Mouse (Mus musculus): ENCODE measurements around the gene Zbtb1. TPM values are rescaled to one million over a fixed set of nuclear protein-coding genes. Genes with fewer than 3 reads are reported as not detected.

Gene Zbtb1
- polyA plus RNA-seq, 1 experiment from 2014 or later, result 4.3 TPM

DNA sequence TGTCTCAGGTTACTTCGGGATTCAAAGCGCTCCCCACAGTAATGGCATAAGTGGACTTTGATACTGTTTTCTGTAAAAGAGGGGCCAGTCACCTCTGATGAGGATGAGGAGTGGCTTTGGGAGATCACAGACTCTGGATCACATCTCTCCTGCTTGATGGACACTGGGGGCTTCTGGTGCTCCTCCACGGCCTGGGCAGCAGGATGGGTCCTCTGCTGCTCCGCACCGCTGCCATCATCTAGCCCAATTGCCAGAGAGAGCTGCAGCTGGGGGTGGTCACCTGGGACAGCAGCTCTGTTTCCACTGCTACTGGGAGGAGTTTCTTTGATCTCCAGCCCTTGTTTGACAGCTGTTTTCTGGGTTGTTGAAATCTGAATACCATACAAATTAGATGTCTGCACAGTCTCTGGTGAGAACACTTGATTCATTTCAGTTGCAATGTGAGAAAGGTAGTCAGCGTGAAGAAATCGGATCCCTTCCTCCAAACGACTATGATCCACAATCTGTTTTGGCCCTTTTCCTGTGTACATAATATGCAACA lies 20.3 kb upstream of the Zbtb1 start:
- H3K36me3 ChIP-seq, result peaks cover 46% of the 10 kb centered on the region
- no peak overlapping the region for H3K4me3 ChIP-seq (replicated peaks)
- no peaks in the 10 kb centered on the region for H3K4me1 ChIP-seq (replicated peaks)
- ATAC-seq (ENCODE audit: low read depth), result no peak
- no peaks in the 10 kb centered on the region for H3K27me3 ChIP-seq
- no peak overlapping the region for H3K9ac ChIP-seq
- no peak overlapping the region for H3K27ac ChIP-seq
- no peak for DNase-seq
- 87% methylated on average over 8 of the region's 8 CpGs for WGBS (ENCODE audit: insufficient replicate concordance)
- no peaks in the 10 kb centered on the region for H3K9me3 ChIP-seq (replicated peaks)
- H3K4me2 ChIP-seq, result no peak overlapping the region

DNA sequence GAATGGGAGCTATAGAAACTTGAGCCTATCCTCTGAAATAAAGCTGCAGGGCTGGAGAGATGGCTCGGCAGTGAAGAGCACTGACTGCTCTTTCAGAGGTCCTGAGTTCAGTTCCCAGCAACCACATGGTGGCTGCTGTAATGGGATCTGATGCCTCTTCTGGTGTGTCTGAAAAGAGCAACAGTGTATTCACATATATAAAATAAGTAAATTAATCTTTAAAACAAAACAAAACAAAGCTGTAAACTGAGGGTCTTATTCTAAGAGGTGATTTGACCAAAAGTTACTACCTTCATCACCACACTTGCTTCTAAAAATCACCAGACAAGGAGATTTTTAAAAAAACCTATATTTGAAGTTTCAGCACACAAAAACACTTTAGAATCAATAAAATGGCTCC lies 9.2 kb upstream of the Zbtb1 start:
- DNase-seq (no peak), ATAC-seq (ENCODE audit: low read depth) (no peak)
- H3K4me3 ChIP-seq (replicated peaks), result no peak overlapping the region
- no peak overlapping the region for H3K4me2 ChIP-seq
- H3K36me3 ChIP-seq, result peaks cover 8% of the 10 kb centered on the region
- H3K27me3 ChIP-seq, result no peaks in the 10 kb centered on the region
- WGBS (ENCODE audit: insufficient replicate concordance), result 67% methylated on average over 1 of the region's 1 CpGs
- no peaks in the 10 kb centered on the region for H3K9me3 ChIP-seq (replicated peaks)
- H3K9ac ChIP-seq, result no peak overlapping the region
- peaks cover 55% of the 10 kb centered on the region for H3K4me1 ChIP-seq (replicated peaks)
- H3K27ac ChIP-seq, result peak overlapping the region; percentile 37; the same call in 1 of the 2 replicates

DNA sequence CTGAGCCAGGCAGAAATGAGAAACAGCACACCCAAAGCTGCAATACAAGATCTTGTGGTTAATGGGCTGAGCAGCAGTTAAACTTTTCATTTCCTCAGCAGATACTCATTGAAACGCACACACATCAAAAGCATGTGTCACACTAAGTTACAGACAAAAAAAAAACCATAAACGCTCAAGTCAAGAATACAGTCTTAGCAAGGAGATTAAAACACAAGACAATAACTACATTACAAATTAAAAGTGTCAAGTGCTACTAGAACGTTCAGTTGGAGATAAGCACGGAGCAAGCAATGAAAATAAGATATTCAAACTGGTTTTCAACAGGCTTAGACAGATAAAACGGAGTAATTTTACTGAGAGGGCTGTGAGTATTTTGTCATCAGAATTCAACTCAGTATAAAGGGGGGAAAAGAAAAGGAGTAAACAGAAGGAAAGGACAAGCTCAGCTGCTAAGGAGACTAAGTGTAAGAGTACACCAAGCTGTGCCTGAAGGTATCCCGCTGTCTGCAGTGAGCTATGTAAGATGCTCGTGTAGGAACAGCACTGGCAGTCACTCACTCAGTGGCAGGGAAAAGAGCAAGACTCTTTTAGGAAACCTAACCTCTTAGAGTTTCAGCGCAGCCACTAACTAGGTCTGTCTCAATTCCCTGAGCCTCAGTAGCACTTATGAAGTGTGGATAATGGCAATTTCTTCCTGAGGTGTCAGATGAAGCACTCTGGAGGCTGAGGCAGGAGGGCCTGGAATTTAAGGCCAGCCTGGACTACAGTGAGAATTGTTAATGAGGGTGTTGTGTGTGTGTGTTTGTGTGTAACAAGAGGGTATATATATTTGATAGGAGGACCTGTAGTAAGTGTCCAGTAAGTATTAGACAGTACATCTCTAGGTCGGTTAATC lies 8.4 kb upstream of the Zbtb1 start:
- Histone ChIP-seq H3K27ac (peak overlapping the region; percentile 87), H3K9me3 (replicated peaks) (no peaks in the 10 kb centered on the region), H3K27me3 (no peaks in the 10 kb centered on the region), H3K36me3 (peaks cover 8% of the 10 kb centered on the region), H3K4me3 (replicated peaks) (no peak overlapping the region), H3K4me1 (replicated peaks) (peaks cover 63% of the 10 kb centered on the region), H3K9ac (peak overlapping the region; percentile 59), H3K4me2 (peak overlapping the region; percentile 40)
- ATAC-seq (ENCODE audit: low read depth) (peak; percentile 71), DNase-seq (no peak)
- 17% methylated on average over 9 of the region's 9 CpGs for WGBS (ENCODE audit: insufficient replicate concordance)

DNA sequence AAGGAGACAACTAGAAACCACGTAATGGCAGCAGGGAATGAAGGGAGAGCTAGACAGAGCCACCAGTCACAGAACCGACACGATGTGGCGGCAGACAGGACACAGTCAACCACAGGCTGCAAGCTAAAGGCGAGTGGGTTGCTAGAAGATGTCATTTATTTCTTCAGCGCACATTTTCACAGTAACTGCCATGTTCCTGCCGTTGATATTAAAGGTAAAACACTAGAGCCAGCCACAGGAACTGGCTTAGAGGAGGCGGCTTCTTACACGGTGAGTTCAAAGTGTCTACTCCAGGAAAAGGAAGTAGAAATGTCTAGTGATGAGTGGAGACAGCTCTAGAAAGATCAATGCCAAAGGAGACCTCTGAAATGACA lies 7.8 kb upstream of the Zbtb1 start:
- Histone ChIP-seq H3K27me3 (no peaks in the 10 kb centered on the region), H3K36me3 (peaks cover 7% of the 10 kb centered on the region), H3K4me2 (peak overlapping the region; percentile 40), H3K27ac (peak overlapping the region; percentile 87), H3K4me1 (replicated peaks) (peaks cover 69% of the 10 kb centered on the region), H3K9ac (peak overlapping the region; percentile 59), H3K9me3 (replicated peaks) (no peaks in the 10 kb centered on the region), H3K4me3 (replicated peaks) (no peak overlapping the region)
- DNase-seq, result no peak
- 20% methylated on average over 9 of the region's 9 CpGs for WGBS (ENCODE audit: insufficient replicate concordance)
- peak; percentile 16; the same call in 1 of the 2 replicates for ATAC-seq (ENCODE audit: low read depth)

DNA sequence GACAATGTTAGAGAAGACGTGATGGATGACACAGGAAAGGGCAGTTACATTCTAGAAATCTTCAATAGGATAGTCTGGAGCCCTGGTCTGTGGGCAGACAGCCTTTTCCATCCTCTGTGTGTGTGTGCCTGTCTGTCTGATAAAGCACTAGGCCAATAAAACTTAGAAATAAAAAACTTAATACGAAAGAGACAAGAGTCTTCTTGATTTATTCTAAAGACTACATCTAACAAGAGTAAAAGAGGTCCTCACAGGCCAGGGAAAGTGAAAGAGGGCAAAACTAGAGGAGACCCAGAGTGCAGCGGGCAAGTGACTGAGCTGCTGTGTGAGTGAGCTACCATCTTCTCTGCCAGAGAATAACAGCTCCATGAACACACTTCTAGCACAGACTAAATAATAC lies 3.8 kb upstream of the Zbtb1 start:
- ATAC-seq (ENCODE audit: low read depth), result no peak
- WGBS (ENCODE audit: insufficient replicate concordance), result 63% methylated on average over 3 of the region's 3 CpGs

DNA sequence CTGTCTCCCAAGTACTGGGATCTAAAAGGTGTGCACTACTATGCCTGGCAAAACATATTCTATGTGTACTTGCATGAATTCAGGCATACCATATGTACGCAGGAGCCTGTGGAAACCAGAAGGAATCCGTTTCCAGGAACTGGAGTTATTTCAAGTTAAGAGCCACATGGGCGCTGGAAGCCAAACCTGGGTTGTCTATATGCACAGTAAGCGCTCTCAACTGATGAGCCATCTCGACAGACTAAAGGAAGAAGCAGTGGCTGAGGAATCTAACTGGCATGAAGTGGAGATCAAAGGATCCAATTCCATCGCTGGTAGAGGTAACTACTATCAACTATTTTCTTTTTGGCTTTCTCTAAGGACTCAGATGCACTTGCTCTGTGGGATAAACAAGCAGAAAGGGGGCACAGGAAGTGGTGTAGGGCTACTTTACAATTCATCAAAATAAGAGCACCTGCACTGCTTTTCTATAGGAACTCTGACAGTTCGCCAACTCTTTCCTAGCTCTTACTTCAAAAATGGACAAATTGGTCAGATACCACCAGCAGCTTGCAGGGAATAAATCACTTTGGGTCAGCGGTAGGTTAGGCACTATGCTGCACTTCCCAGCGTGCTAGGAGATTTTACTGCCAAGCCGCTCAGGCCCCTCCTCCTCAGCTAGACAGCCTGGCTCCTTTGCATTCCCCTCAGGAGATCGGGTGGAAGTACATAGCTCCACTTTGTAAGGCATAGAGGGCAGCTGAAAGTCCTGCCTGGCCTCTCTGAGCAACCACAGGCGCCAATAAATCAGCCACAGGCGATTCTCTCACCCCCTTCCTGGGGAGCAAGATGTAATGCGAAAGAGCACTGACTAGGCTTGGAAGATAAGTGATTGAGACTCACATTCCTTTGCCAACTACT lies 2.7 kb upstream of the Zbtb1 start:
- ATAC-seq (ENCODE audit: low read depth), result no peak
- DNase-seq, result no peak
- H3K4me1 ChIP-seq (replicated peaks), result peaks cover 72% of the 10 kb centered on the region
- 18% methylated on average over 14 of the region's 14 CpGs for WGBS (ENCODE audit: insufficient replicate concordance)
- peaks cover 2% of the 10 kb centered on the region; the same call in 1 of the 2 replicates for H3K36me3 ChIP-seq
- peak overlapping the region; percentile 98 for H3K9ac ChIP-seq
- peak overlapping the region; percentile 91 for H3K4me3 ChIP-seq (replicated peaks)
- peak overlapping the region; percentile 89 for H3K4me2 ChIP-seq
- H3K9me3 ChIP-seq (replicated peaks), result no peaks in the 10 kb centered on the region
- H3K27me3 ChIP-seq, result no peaks in the 10 kb centered on the region
- H3K27ac ChIP-seq, result peak overlapping the region; percentile 97

More for the DNA sequence above, 3.8 kb upstream of the Zbtb1 start:
- peaks cover 2% of the 10 kb centered on the region; the same call in 1 of the 2 replicates for H3K36me3 ChIP-seq
- H3K9me3 ChIP-seq (replicated peaks), result no peaks in the 10 kb centered on the region
- H3K4me1 ChIP-seq (replicated peaks), result peaks cover 73% of the 10 kb centered on the region
- H3K27me3 ChIP-seq, result no peaks in the 10 kb centered on the region
- DNase-seq, result no peak
- H3K9ac ChIP-seq, result no peak overlapping the region
- H3K4me2 ChIP-seq, result no peak overlapping the region
- no peak overlapping the region; the same call in 1 of the 2 replicates for H3K4me3 ChIP-seq (replicated peaks)
- H3K27ac ChIP-seq, result peak overlapping the region; percentile 15

DNA sequence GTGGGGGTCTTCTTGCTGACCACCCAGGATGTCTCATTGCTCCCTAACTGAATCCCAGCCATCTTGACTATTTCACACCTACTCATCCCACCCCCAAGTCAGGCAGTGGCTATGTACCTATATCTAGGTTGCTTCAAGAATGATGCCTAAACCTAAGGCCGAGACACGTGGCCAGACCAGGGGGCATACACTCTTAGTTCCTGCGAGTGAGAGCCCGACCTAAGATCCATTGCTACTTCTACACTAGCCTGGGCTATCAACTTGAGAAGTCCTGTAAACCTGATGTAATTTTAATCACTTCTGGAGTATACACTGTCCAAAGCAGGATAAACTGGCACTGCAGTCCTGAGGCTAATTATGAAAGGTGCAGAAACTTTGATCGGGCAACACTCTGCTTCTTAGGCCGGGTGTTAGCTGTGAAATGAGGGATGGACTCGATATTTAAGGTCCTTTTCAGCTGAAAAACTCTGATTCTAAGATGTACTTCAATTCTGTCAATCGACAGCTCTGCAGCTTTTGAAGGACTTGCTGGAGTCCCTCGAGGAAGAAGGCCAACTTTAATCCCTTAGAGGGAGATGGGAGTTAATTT lies 1.8 kb upstream of the Zbtb1 start:
- 8% methylated on average over 9 of the region's 9 CpGs for WGBS (ENCODE audit: insufficient replicate concordance)
- Histone ChIP-seq H3K36me3 (peaks cover 2% of the 10 kb centered on the region; the same call in 1 of the 2 replicates), H3K4me2 (peak overlapping the region; percentile 89), H3K27ac (peak overlapping the region; percentile 97), H3K27me3 (no peaks in the 10 kb centered on the region), H3K9ac (peak overlapping the region; percentile 98), H3K4me3 (replicated peaks) (peak overlapping the region; percentile 91), H3K9me3 (replicated peaks) (no peaks in the 10 kb centered on the region), H3K4me1 (replicated peaks) (peaks cover 71% of the 10 kb centered on the region)
- DNase-seq (no peak), ATAC-seq (ENCODE audit: low read depth) (no peak)

DNA sequence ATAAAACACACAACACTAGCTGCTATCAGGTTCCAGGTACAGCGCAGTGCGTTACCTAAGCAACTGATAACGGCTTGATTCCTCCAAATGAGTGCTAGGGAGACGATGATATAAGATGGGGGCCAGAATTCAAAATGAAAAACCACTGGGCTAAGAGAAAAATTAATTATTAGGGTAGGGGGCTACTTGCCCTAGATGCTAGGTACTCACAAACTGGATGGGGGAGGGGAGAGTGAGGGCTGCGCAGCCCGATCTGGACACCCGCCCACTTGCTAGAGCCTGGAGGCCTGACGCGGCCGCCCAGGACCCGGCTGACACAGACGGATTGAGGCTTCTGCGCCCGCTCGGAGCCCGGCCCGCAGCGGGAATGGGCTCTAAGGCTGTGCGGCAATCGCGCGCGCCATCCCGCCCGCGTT lies 1.3 kb upstream of the Zbtb1 start:
- H3K9me3 ChIP-seq (replicated peaks), result no peaks in the 10 kb centered on the region
- DNase-seq, result no peak
- H3K4me2 ChIP-seq, result peak overlapping the region; percentile 89
- no peaks in the 10 kb centered on the region for H3K27me3 ChIP-seq
- H3K4me1 ChIP-seq (replicated peaks), result peaks cover 70% of the 10 kb centered on the region
- H3K36me3 ChIP-seq, result peaks cover under 1% of the 10 kb centered on the region; the same call in 1 of the 2 replicates
- peak; percentile 45 for ATAC-seq (ENCODE audit: low read depth)
- H3K27ac ChIP-seq, result peak overlapping the region; percentile 97
- WGBS (ENCODE audit: insufficient replicate concordance), result under 1% methylated on average over 26 of the region's 26 CpGs
- peak overlapping the region; percentile 98 for H3K9ac ChIP-seq
- peak overlapping the region; percentile 91 for H3K4me3 ChIP-seq (replicated peaks)

DNA sequence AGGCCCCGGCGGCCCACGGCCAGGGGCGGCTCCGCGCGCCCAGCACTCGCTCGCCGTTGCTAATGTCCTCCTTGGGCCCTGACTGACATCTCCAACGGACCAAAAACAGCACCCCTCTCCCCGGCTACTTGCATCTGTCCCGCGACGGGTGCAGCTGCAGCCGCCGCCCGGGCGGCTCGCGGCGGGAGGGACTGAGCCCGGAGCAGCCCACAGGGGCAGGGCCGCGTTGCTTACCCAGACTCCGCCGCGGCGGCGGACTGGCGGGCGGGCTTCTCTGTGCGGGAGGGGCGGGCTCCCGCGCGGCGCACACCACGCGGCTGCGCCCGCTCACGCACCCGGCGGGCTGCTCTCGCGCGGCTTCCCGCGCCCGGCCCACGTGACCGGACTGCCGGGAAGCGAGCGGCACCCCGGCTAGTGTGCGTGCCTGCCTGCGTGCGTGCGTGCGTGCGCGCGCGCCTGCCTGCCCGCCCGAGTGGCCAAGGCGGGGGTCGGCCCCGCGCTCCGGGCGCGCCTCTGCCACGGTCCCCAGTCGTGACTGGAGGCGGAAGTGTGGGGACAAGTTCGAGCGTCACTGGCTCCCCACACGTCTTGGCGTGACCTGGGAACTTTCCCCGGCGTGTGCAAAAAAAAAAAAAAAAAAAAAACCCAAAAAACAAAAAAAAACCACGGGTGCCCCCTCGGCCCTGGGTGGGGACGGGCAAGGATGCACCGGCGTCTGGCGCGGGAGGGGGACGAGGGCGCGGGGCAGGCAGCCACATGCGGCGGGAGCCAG lies 674 bp upstream of the Zbtb1 start, which contains the start of gene Zbtb25:
TSS of gene Zbtb25 (minus strand) at position 397 of the 772 bp plus-strand sequence.
- ATAC-seq (ENCODE audit: low read depth) (peak; percentile 75), DNase-seq (peak; percentile 77)
- Histone ChIP-seq H3K4me1 (replicated peaks) (peaks cover 70% of the 10 kb centered on the region), H3K9ac (peak within 1 kb of the TSS; percentile 98), H3K9me3 (replicated peaks) (no peaks in the 10 kb centered on the region), H3K27me3 (no peaks in the 10 kb centered on the region), H3K27ac (peak within 1 kb of the TSS; percentile 97), H3K36me3 (no peaks in the 10 kb centered on the region), H3K4me2 (peak within 1 kb of the TSS; percentile 89), H3K4me3 (replicated peaks) (peak within 1 kb of the TSS; percentile 91)
- under 1% methylated on average over 95 of the region's 96 CpGs for WGBS (ENCODE audit: insufficient replicate concordance)
